Mouse (Mus musculus) olfactory bulb, adult 2 months (tissue): ENCODE results near the gene Nkain4.

Source experiments
- CTCF ChIP-seq: fragments of 200-500 bp; IDR thresholded peaks from 2 replicates; pipeline ENCODE4 v1.5.1; 2012; ENCODE audit warnings: low read depth, mild to moderate bottlenecking, low read length, moderate library complexity; ENCODE audit not compliant: insufficient read depth
- POLR2A ChIP-seq: fragments of 200-500 bp; IDR thresholded peaks from 2 replicates; pipeline ENCODE4 v1.6.1; 2012; ENCODE audit warnings: mild to moderate bottlenecking, low read depth, low read length, moderate library complexity; ENCODE audit not compliant: insufficient read depth

- no peak for TF ChIP-seq CTCF
- no peak for TF ChIP-seq POLR2A
These were observed 22.1 kb downstream of the Nkain4 start for GRCm38 (mm10) chr2:180932418-180932817.
